Mouse (Mus musculus): ENCODE measurements around the gene Xdh.

DNA sequence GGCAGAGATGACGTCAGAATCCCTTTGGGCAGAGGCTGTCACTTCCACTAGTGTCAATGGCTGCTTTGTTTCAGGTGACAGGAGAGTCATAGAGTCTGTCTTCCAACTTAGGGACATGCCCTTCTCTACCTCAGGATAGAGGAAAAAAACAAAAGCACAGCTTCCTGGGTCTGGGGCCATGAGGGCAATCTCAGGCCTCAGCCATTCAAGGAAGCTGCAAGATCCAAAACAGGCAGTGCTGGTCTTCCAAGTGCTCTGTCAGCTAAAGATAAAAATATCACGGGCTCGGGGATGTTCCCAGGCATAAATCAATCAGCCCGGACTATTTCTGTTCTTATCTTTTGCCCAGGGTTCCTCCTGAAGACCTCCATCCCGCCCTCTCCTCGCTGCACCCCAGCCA is 68.7 kb downstream of the Xdh start:
- TF ChIP-seq POLR2A (IDR thresholded peaks at IDR 0.05; ENCODE audit: low read depth, low read length), result no peak
- no peak for TF ChIP-seq GABPA (IDR thresholded peaks at IDR 0.05; ENCODE audit: insufficient replicate concordance, low read depth, low read length)
- no peak for TF ChIP-seq CTCF (conservative IDR thresholded peaks at IDR 0.05 in 1 of 2, IDR thresholded peaks at IDR 0.05 in 1 of 2; ENCODE audit: low read depth in 2 of 2, low read length in 2 of 2)
- TF ChIP-seq TCF12 (IDR thresholded peaks at IDR 0.05; ENCODE audit: low read depth, low read length), result no peak
- TF ChIP-seq USF1 (IDR thresholded peaks at IDR 0.05; ENCODE audit: low read depth, low read length), result no peak
- no peak for TF ChIP-seq MAX (IDR thresholded peaks at IDR 0.05; ENCODE audit: low read length)
- no peak for TF ChIP-seq MXI1 (IDR thresholded peaks at IDR 0.05; ENCODE audit: low read depth, low read length)
- no peak for TF ChIP-seq PAX5 (IDR thresholded peaks at IDR 0.05; ENCODE audit: low read length)
- TF ChIP-seq USF2 (conservative IDR thresholded peaks at IDR 0.05; ENCODE audit: low read depth, low read length), result no peak
- TF ChIP-seq ZMIZ1 (IDR thresholded peaks at IDR 0.05; ENCODE audit: low read depth, low read length), result no peak
- no peak for TF ChIP-seq EP300 (IDR thresholded peaks at IDR 0.05; ENCODE audit: low read length)
- TF ChIP-seq CHD1 (IDR thresholded peaks at IDR 0.05; ENCODE audit: low read depth, low read length), result no peak
- no peak for TF ChIP-seq SMC3 (IDR thresholded peaks at IDR 0.05; ENCODE audit: low read depth, low read length)
